Mouse (Mus musculus) left cerebral cortex, adult 2 months (tissue): ENCODE data around the gene Ddx10. TPM values are rescaled to one million over a fixed set of nuclear protein-coding genes. Genes with fewer than 3 reads are reported as not detected.
A peak's percentile ranks its signal among the peaks of the same experiment; 100 is the strongest.

Source experiments
- DNase-seq, 2 experiments: peaks; one replicate each; pipeline ENCODE4 v3.0.0; 2021 to 2022; ENCODE audit warnings: low spot score in 2 of 2, mixed read lengths in 1 of 2; ENCODE audit errors: extremely low spot score in 1 of 2
- H3K27ac ChIP-seq: fragments of 200-600 bp; 2 replicates; pipeline ENCODE4 v1.8.1; 2022
- H3K4me3 ChIP-seq: fragments of 200-600 bp; 2 replicates; pipeline ENCODE4 v1.8.1; 2022
- CTCF ChIP-seq: fragments of 200-600 bp; IDR thresholded peaks from 2 replicates; pipeline ENCODE4 v1.8.1; 2022; ENCODE audit warnings: antibody characterized with exemption, mild to moderate bottlenecking, moderate library complexity
- intact Hi-C: fragments of 180-260 bp; cut with DNase I; formaldehyde crosslinking; loops from one replicate; pipeline ENCODE4 v1.15.1; 2025
- total RNA-seq, 2 experiments: library from RNA; stranded (reverse); gene quantifications; 2 replicates each; pipeline ENCODE4 v1.2.3; 2021

The Ddx10 gene
- total RNA-seq, 2 experiments from 2014 or later: 19.8 to 22.1 TPM

- no peak for DNase-seq
- no peak for TF ChIP-seq CTCF
- Histone ChIP-seq H3K27ac (no peak overlapping the region), H3K4me3 (no peak overlapping the region)
- intact Hi-C loops: no loop called here
These were observed 17.7 kb upstream of the Ddx10 start for GRCm38 (mm10) chr9:53265589-53265988.

- DNase-seq: no peak
- intact Hi-C loops: no loop called here
- TF ChIP-seq CTCF: no peak
- Histone ChIP-seq H3K27ac (no peak overlapping the region), H3K4me3 (no peak overlapping the region)
These were observed 16.5 kb upstream of the Ddx10 start for GRCm38 (mm10) chr9:53264387-53264786.

GRCm38 (mm10) chr9:53258199-53258598 is 10.3 kb upstream of the Ddx10 start:
- no peak for DNase-seq
- intact Hi-C loops: loop anchor here (5.0 kb wide), 2 partner anchors 69 to 124 kb away; partner anchors contain the start of gene Kdelc2
- H3K27ac ChIP-seq: peak overlapping the region; percentile 77
- no peak overlapping the region for H3K4me3 ChIP-seq
- no peak for TF ChIP-seq CTCF

- intact Hi-C loops: loop anchor here (2.0 to 5.0 kb wide), 4 partner anchors 45 to 125 kb away; partner anchors contain the start of gene Kdelc2
- peak in 1 of 2 experiments; percentile 19 for DNase-seq
- peak overlapping the region; percentile 77 for H3K27ac ChIP-seq
- TF ChIP-seq CTCF: no peak
- H3K4me3 ChIP-seq: no peak overlapping the region
These were observed 9.9 kb upstream of the Ddx10 start for GRCm38 (mm10) chr9:53257772-53258171.

GRCm38 (mm10) chr9:53256690-53257305 is 8.9 kb upstream of the Ddx10 start:
- no peak for DNase-seq
- H3K27ac ChIP-seq: peak overlapping the region; percentile 77
- intact Hi-C loops: loop anchor here (2.0 to 5.0 kb wide), 4 partner anchors 46 to 126 kb away; partner anchors contain the start of gene Kdelc2
- TF ChIP-seq CTCF: no peak
- H3K4me3 ChIP-seq: no peak overlapping the region

- no peak overlapping the region for H3K4me3 ChIP-seq
- H3K27ac ChIP-seq: no peak overlapping the region
- peak; percentile 76 to 82 for DNase-seq
- TF ChIP-seq CTCF: peak; percentile 92
- intact Hi-C loops: loop anchor here (1.0 to 2.0 kb wide), 2 partner anchors 144 to 232 kb away; no protein-coding TSS in a partner anchor
These were observed 6.5 kb upstream of the Ddx10 start for GRCm38 (mm10) chr9:53254368-53254767.

- intact Hi-C loops: no loop called here
- no peak for TF ChIP-seq CTCF
- Histone ChIP-seq H3K27ac (peak overlapping the region; percentile 51), H3K4me3 (peak overlapping the region; percentile 84)
- DNase-seq: no peak
These were observed 337 bp downstream of the Ddx10 start for GRCm38 (mm10) chr9:53247516-53247915.

GRCm38 (mm10) chr9:53218181-53218580 is 29.7 kb downstream of the Ddx10 start:
- intact Hi-C loops: loop anchor here (1.0 to 10.0 kb wide), 2 partner anchors 373 to 920 kb away; no protein-coding TSS in a partner anchor

GRCm38 (mm10) chr9:53208283-53208682 is 39.6 kb downstream of the Ddx10 start:
- H3K4me3 ChIP-seq: no peak overlapping the region
- no peak for DNase-seq
- H3K27ac ChIP-seq: no peak overlapping the region
- TF ChIP-seq CTCF: no peak
- intact Hi-C loops: no loop called here

More at GRCm38 (mm10) chr9:53218181-53218580, 29.7 kb downstream of the Ddx10 start:
- TF ChIP-seq CTCF: peak; percentile 79
- no peak for DNase-seq
- H3K27ac ChIP-seq: peak overlapping the region; percentile 10; the same call in 1 of the 2 replicates
- no peak overlapping the region for H3K4me3 ChIP-seq

GRCm38 (mm10) chr9:53174590-53174989 is 73.3 kb downstream of the Ddx10 start:
- no peak for DNase-seq
- TF ChIP-seq CTCF: no peak
- Histone ChIP-seq H3K27ac (no peak overlapping the region), H3K4me3 (no peak overlapping the region)
- intact Hi-C loops: no loop called here

GRCm38 (mm10) chr9:53173258-53173657 is 74.6 kb downstream of the Ddx10 start:
- Histone ChIP-seq H3K27ac (no peak overlapping the region), H3K4me3 (no peak overlapping the region)
- intact Hi-C loops: no loop called here
- TF ChIP-seq CTCF: peak; percentile 25
- no peak for DNase-seq

GRCm38 (mm10) chr9:53144266-53144665 is 103.6 kb downstream of the Ddx10 start:
- H3K27ac ChIP-seq: no peak overlapping the region
- peak; percentile 79 for TF ChIP-seq CTCF
- intact Hi-C loops: loop anchor here (1.0 to 10.0 kb wide), 3 partner anchors 399 to 846 kb away; partner anchors contain the start of gene AI593442
- H3K4me3 ChIP-seq: no peak overlapping the region
- DNase-seq: peak; percentile 41 to 48
